Mouse (Mus musculus): ENCODE data around the gene Ppip5k2. TPM values are rescaled to one million over a fixed set of nuclear protein-coding genes. Genes with fewer than 3 reads are reported as not detected.
"Not testable (repeated sequence)": the region's sequence is repeated elsewhere in the genome, so short reads cannot be mapped to it uniquely, and the experiment has no call there.

Gene Ppip5k2
- polyA plus RNA-seq, 1 experiment from 2014 or later, result 10.3 TPM

DNA sequence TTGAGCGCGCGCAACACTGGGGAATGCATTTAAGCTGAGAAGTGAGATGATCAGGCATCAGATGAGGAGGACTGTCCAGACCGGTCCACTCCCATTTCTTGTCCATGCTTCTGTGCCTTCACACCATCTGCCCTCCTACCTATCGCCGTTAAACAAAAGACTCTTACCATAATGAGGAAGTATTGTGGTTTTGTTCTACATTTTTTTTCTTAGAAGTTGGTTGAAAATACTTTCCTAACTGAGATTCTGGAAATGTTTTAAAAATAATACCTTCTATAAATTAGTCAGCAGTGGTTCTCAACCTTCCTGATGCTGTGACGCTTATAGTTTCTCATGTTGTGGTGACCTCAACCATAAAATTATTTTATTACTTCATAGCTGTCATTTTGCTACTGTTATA, 11.5 kb upstream of the Ppip5k2 start:
- no peaks in the 10 kb centered on the region for H3K9me3 ChIP-seq (replicated peaks)
- H3K4me2 ChIP-seq, result no peak overlapping the region
- no peak overlapping the region for H3K27ac ChIP-seq (replicated peaks)
- no peak overlapping the region for H3K4me3 ChIP-seq (replicated peaks)
- peaks cover 8% of the 10 kb centered on the region for H3K4me1 ChIP-seq (replicated peaks)
- no peak overlapping the region for H3K9ac ChIP-seq
- no peaks in the 10 kb centered on the region for H3K27me3 ChIP-seq
- no peak for ATAC-seq (ENCODE audit: insufficient read depth)
- 69% methylated on average over 7 of the region's 7 CpGs for WGBS (ENCODE audit: insufficient replicate concordance)
- H3K36me3 ChIP-seq (replicated peaks), result peaks cover 12% of the 10 kb centered on the region

DNA sequence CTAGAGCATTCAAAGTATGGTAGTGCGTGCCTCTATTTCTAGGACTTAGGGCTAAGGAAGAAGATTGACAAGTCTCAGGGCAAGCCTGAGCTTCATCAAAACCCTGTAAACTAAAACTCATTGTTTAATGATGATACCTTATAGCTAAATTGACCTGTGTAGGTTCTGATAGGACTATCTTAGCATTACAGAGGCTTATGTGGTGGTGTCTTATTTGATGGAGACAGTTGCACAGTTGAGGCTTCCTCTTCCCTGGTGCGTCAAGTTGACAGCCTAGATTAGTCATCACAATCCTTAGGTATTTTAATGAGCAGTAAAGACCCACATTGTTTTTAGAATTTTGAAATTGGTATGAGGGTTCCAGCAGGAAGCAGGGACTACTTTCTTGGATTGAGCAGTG, 3.8 kb upstream of the Ppip5k2 start:
- WGBS (ENCODE audit: insufficient replicate concordance), result 54% methylated on average over 2 of the region's 2 CpGs
- peaks cover 17% of the 10 kb centered on the region for H3K36me3 ChIP-seq (replicated peaks)
- no peak for ATAC-seq (ENCODE audit: insufficient read depth)
- no peaks in the 10 kb centered on the region for H3K27me3 ChIP-seq
- H3K9ac ChIP-seq, result no peak overlapping the region
- no peak overlapping the region for H3K27ac ChIP-seq (replicated peaks)
- H3K9me3 ChIP-seq (replicated peaks), result no peaks in the 10 kb centered on the region
- peaks cover 27% of the 10 kb centered on the region for H3K4me1 ChIP-seq (replicated peaks)
- no peak overlapping the region for H3K4me3 ChIP-seq (replicated peaks)
- no peak overlapping the region for H3K4me2 ChIP-seq

DNA sequence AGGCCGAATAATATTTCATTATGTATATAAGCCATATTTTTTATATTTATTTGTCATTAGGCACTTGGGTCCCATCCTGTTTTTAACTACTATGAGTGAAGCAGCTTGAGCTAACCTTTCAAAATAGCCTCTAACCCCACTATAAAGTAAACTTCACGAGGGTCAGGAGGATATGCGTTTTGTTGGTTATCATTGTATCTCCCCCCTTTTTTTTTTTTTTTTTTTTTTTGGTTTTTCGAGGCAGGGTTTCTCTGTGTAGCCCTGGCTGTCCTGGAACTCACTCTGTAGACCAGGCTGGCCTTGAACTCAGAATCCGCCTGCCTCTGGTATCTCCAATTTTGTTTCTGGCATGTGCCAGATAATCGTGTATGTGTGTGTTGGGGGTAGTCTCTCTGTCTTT, 3.2 kb upstream of the Ppip5k2 start:
- Histone ChIP-seq H3K4me3 (replicated peaks) (no peak overlapping the region), H3K27me3 (no peaks in the 10 kb centered on the region), H3K4me2 (no peak overlapping the region), H3K9me3 (replicated peaks) (no peaks in the 10 kb centered on the region), H3K4me1 (replicated peaks) (peaks cover 32% of the 10 kb centered on the region), H3K9ac (no peak overlapping the region), H3K27ac (replicated peaks) (no peak overlapping the region), H3K36me3 (replicated peaks) (peaks cover 17% of the 10 kb centered on the region)
- WGBS (ENCODE audit: insufficient replicate concordance), result 58% methylated on average over 6 of the region's 6 CpGs
- ATAC-seq (ENCODE audit: insufficient read depth), result no peak

DNA sequence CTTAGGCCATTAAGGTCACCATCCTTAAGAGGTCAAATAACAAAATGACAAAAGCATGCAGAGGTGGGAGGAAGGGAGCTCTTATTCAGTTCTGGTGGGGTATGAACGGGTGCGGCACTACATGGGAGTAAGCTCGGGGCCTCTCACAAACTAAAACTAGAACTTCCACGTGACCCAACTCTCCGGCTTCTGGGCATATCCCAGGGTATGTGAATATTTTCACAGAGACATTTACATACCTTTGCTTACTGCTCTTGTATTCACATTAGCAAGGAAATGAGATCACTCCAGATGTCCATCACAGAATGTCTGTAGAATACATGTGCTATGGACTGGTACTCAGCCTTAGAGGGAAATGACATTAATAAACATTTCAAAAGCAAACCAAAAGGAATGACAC, 1.5 kb upstream of the Ppip5k2 start:
- WGBS (ENCODE audit: insufficient replicate concordance), result 83% methylated on average over 5 of the region's 5 CpGs
- H3K9ac ChIP-seq, result no peak overlapping the region

DNA sequence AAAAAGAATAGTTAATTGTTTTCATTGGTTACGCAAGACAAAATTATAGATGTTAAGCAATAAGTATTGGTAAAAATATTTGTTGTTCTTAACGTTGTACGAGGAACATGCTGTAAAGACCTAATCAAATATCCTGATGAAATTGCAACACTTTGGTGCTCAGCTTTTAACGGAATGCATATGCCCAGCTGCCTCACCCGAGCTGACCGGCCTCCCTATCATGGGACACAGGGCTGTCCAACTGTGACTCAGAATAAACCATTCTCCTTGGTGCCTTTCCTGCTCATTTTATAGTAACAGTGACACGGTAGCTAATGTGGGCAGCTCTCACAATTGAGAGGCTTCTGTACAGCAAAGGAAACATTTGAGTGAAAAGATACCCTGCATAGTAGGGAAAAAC, 907 bp upstream of the Ppip5k2 start:
- Histone ChIP-seq H3K4me1 (replicated peaks) (peaks cover 45% of the 10 kb centered on the region), H3K4me2 (peak overlapping the region; percentile 93), H3K9ac (no peak overlapping the region), H3K4me3 (replicated peaks) (peak overlapping the region; percentile 94), H3K27me3 (no peaks in the 10 kb centered on the region), H3K27ac (replicated peaks) (0 out of 2 replicates have a peak overlapping the region, but pooled peaks have one; percentile 11), H3K36me3 (replicated peaks) (peaks cover 8% of the 10 kb centered on the region; the same call in 1 of the 2 replicates), H3K9me3 (replicated peaks) (no peaks in the 10 kb centered on the region)
- 41% methylated on average over 7 of the region's 7 CpGs for WGBS (ENCODE audit: insufficient replicate concordance)
- no peak for ATAC-seq (ENCODE audit: insufficient read depth)

More for the DNA sequence above, 1.5 kb upstream of the Ppip5k2 start:
- Histone ChIP-seq H3K4me2 (peak overlapping the region; percentile 93), H3K4me1 (replicated peaks) (peaks cover 45% of the 10 kb centered on the region), H3K27me3 (no peaks in the 10 kb centered on the region), H3K27ac (replicated peaks) (no peak overlapping the region), H3K36me3 (replicated peaks) (peaks cover 13% of the 10 kb centered on the region; the same call in 1 of the 2 replicates), H3K9me3 (replicated peaks) (no peaks in the 10 kb centered on the region), H3K4me3 (replicated peaks) (no peak overlapping the region)
- no peak for ATAC-seq (ENCODE audit: insufficient read depth)

DNA sequence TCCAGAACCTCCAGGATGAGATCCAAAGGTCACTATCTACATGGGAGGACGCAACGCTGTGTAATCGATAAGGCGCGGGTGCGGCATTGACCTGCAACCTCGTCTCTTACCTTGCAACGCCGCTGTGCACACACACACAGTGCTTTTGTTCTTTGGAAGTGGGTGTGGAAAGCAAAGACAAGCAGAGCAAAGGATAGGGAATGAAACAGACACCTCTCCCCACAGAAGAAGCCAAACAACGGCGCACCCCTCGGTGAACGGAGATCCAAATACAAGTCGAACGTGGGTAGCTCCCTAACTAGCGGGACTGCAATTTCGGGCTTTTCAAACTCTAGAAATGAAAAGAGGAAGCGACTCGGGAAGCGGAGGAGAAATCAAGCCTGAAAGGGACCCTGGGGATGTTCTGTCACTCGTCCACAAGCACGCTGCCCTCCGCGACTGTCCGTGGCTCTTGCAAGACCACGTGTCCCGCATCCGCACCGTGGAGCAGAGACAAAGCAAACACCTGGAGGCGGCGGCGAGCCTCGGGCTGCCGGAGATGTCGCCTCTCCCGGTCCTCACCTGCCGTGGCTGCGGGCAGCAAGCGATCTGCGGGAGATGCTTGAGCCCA, 812 bp downstream of the Ppip5k2 start:
- H3K4me1 ChIP-seq (replicated peaks), result peaks cover 54% of the 10 kb centered on the region
- WGBS (ENCODE audit: insufficient replicate concordance), result under 1% methylated on average over 40 of the region's 40 CpGs

DNA sequence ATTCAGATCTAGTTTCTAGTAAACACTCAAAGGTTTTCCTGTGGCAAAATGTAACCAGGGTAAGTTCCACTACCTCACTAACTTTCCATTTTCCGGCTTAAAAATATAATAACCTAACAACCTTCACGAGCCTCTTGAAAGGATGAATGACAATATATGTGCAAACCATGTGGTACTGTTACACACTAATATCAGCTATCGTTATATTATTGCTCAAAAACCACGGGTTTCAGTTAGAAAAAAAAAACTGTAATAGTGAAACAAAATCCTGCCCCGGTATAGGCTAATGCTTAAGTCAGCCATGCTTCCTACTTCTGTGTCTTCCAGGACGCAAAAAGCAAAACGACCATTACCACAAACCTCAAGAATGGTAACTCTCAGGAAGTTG, 1.3 kb downstream of the Ppip5k2 start:
- H3K27ac ChIP-seq (replicated peaks), result peak overlapping the region; percentile 88
- peak overlapping the region; percentile 94 for H3K4me3 ChIP-seq (replicated peaks)
- H3K9me3 ChIP-seq (replicated peaks), result no peaks in the 10 kb centered on the region
- peak overlapping the region; percentile 80 for H3K9ac ChIP-seq
- no peak for ATAC-seq (ENCODE audit: insufficient read depth)
- peaks cover 50% of the 10 kb centered on the region for H3K4me1 ChIP-seq (replicated peaks)
- peak overlapping the region; percentile 93 for H3K4me2 ChIP-seq
- no peaks in the 10 kb centered on the region for H3K36me3 ChIP-seq (replicated peaks)
- H3K27me3 ChIP-seq, result no peaks in the 10 kb centered on the region
- 9% methylated on average over 7 of the region's 7 CpGs for WGBS (ENCODE audit: insufficient replicate concordance)

More for the DNA sequence above, 812 bp downstream of the Ppip5k2 start:
- Histone ChIP-seq H3K9ac (peak overlapping the region; percentile 80), H3K27ac (replicated peaks) (peak overlapping the region; percentile 88), H3K9me3 (replicated peaks) (no peaks in the 10 kb centered on the region), H3K4me2 (peak overlapping the region; percentile 93), H3K36me3 (replicated peaks) (no peaks in the 10 kb centered on the region), H3K27me3 (no peaks in the 10 kb centered on the region), H3K4me3 (replicated peaks) (peak overlapping the region; percentile 94)
- peak; percentile 33 for ATAC-seq (ENCODE audit: insufficient read depth)

DNA sequence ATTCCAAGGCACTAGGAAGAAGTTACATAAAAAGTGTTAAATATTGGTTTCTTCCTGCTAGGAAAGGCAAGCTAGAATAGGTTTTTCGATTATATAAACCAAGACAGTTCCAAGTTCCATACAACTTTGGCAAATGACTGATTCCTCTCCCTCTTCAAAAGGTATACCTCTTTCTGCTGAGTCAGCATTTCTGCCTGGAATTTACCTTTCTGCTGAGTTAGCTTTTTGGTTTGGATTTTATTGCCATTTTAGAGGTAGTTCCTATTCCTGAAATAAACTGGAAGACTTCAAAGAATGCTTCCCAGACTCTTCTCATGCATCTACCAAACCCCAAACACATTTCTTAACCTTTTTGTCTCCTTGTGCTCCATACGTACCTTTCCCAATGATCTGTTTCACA, 2.1 kb downstream of the Ppip5k2 start:
- Histone ChIP-seq H3K9me3 (replicated peaks) (no peaks in the 10 kb centered on the region), H3K4me2 (peak overlapping the region; percentile 93), H3K4me1 (replicated peaks) (peaks cover 45% of the 10 kb centered on the region), H3K36me3 (replicated peaks) (no peaks in the 10 kb centered on the region), H3K27ac (replicated peaks) (no peak overlapping the region), H3K9ac (no peak overlapping the region), H3K27me3 (no peaks in the 10 kb centered on the region), H3K4me3 (replicated peaks) (peak overlapping the region; percentile 94)
- ATAC-seq (ENCODE audit: insufficient read depth), result no peak
- 62% methylated on average over 2 of the region's 2 CpGs for WGBS (ENCODE audit: insufficient replicate concordance)

DNA sequence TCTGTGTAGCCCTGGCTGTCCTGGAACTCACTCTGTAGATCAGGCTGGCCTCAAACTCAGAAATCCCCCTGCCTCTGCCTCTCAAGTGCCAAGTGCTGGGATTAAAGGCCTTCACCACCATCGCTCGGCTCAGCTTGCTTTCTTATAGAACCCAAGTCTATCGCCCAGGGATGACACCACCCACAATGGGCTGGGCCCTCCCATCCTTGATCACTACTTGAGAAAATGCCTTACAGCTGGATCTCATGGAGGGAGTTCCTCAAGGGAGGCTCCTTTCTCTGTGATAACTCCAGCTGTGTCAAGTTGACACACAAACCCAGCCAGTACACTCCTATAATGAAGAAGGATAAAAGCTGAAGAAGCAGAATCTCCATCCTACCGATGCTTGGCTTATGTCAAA, 4.5 kb downstream of the Ppip5k2 start:
- H3K27me3 ChIP-seq; H3K36me3 ChIP-seq (replicated peaks); H3K9ac ChIP-seq; H3K4me3 ChIP-seq (replicated peaks); H3K27ac ChIP-seq (replicated peaks); H3K9me3 ChIP-seq (replicated peaks); ATAC-seq (ENCODE audit: insufficient read depth); H3K4me2 ChIP-seq: not testable (repeated sequence)
- peaks cover 27% of the 10 kb centered on the region for H3K4me1 ChIP-seq (replicated peaks)
- 73% methylated on average over 4 of the region's 4 CpGs for WGBS (ENCODE audit: insufficient replicate concordance)

DNA sequence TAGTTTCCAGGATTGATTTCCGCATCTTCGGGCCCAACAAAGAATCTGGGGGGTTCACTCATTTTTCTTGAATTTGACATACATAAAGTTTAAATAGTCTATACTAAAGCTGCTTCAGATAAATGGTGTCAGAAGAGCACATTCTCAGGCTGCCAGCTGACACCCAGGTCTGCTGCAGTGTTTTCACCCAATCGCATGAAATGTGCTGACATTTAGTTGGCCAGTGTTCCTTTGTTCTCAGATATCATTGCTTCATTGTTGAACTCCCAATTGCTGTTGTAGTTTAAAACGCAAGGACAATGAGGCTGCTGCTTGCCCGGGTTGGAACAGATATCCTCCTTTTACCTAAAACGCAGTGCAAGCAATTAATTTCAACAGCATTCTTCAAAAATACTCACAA, 8.7 kb downstream of the Ppip5k2 start:
- Histone ChIP-seq H3K9ac (no peak overlapping the region), H3K36me3 (replicated peaks) (0 out of 2 replicates have a peak, but pooled peaks cover 3% of the 10 kb centered on the region), H3K4me2 (no peak overlapping the region), H3K4me1 (replicated peaks) (peaks cover 9% of the 10 kb centered on the region; the same call in 1 of the 2 replicates), H3K27me3 (no peaks in the 10 kb centered on the region), H3K27ac (replicated peaks) (no peak overlapping the region), H3K4me3 (replicated peaks) (no peak overlapping the region), H3K9me3 (replicated peaks) (no peaks in the 10 kb centered on the region)
- WGBS (ENCODE audit: insufficient replicate concordance), result 76% methylated on average over 6 of the region's 6 CpGs
- ATAC-seq (ENCODE audit: insufficient read depth), result no peak

DNA sequence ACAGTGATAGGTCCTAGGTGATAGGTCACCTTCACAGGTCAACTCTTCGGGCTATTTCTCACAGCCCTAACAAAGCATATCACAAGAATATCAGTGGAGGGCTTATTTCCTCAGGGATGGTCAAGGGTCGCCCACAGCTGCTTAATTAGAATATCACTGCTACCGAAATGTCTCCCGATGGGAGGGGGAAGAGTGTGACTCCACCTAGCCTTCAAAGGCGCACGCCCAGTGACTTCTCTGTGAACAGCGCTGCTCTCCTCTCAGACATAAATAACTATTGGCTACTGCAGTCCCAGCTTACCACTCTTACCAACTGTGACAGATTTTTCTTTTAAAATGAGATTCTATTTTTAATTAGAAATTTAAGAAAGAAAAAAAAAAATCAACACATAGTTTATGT, 9.6 kb downstream of the Ppip5k2 start:
- Histone ChIP-seq H3K27me3 (no peaks in the 10 kb centered on the region), H3K36me3 (replicated peaks) (peaks cover 4% of the 10 kb centered on the region; the same call in 1 of the 2 replicates), H3K9ac (no peak overlapping the region), H3K9me3 (replicated peaks) (no peaks in the 10 kb centered on the region), H3K27ac (replicated peaks) (no peak overlapping the region), H3K4me2 (no peak overlapping the region), H3K4me1 (replicated peaks) (peaks cover 6% of the 10 kb centered on the region; the same call in 1 of the 2 replicates), H3K4me3 (replicated peaks) (no peak overlapping the region)
- WGBS (ENCODE audit: insufficient replicate concordance), result 68% methylated on average over 7 of the region's 7 CpGs
- ATAC-seq (ENCODE audit: insufficient read depth), result no peak

DNA sequence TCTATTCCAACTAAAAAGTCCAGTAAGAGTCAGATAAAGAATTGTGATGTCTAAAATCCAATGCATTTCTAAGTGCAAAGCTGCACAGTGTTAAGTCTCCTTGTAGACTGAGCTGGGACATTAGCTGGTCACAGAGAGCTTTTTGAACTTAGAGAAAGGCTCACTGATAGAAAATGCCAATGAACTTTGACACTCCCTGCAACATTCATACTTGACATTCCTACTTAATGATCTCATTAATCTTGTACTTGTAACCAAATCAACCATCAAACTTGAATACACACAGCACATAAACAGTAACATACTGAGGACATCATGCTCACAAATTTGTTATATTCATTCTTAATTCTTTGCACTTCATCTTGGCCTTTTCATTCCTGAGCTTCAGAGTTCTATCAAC, 10.4 kb downstream of the Ppip5k2 start:
- Histone ChIP-seq H3K4me3 (replicated peaks) (no peak overlapping the region), H3K4me1 (replicated peaks) (0 out of 2 replicates have a peak, but pooled peaks cover 2% of the 10 kb centered on the region), H3K4me2 (no peak overlapping the region), H3K9ac (no peak overlapping the region), H3K36me3 (replicated peaks) (peaks cover 11% of the 10 kb centered on the region), H3K9me3 (replicated peaks) (no peaks in the 10 kb centered on the region), H3K27me3 (no peaks in the 10 kb centered on the region), H3K27ac (replicated peaks) (no peak overlapping the region)
- no peak for ATAC-seq (ENCODE audit: insufficient read depth)

Data from liver, embryonic 15.5 days (tissue).